Mouse (Mus musculus): ENCODE data around the gene Kynu.

- TF ChIP-seq POLR2A (IDR thresholded peaks at IDR 0.05; ENCODE audit: insufficient read depth, low read depth, low read length) = no peak
- no peak for TF ChIP-seq CTCF (IDR thresholded peaks at IDR 0.05; ENCODE audit: insufficient read depth, low read depth, low read length)
Measured at GRCm38 (mm10) chr2:43669588-43669987, 114.5 kb downstream of the Kynu start.

Measured in olfactory bulb, adult 2 months (tissue).